Mouse (Mus musculus): ENCODE results near the gene Mbd3. TPM values are rescaled to one million over a fixed set of nuclear protein-coding genes. Genes with fewer than 3 reads are reported as not detected.
A peak's percentile ranks its signal among the peaks of the same experiment; 100 is the strongest.
"Not testable (repeated sequence)": the region's sequence is repeated elsewhere in the genome, so short reads cannot be mapped to it uniquely, and the experiment has no call there.

Mbd3 gene
- polyA plus RNA-seq, 1 experiment from 2014 or later: 204 TPM

DNA sequence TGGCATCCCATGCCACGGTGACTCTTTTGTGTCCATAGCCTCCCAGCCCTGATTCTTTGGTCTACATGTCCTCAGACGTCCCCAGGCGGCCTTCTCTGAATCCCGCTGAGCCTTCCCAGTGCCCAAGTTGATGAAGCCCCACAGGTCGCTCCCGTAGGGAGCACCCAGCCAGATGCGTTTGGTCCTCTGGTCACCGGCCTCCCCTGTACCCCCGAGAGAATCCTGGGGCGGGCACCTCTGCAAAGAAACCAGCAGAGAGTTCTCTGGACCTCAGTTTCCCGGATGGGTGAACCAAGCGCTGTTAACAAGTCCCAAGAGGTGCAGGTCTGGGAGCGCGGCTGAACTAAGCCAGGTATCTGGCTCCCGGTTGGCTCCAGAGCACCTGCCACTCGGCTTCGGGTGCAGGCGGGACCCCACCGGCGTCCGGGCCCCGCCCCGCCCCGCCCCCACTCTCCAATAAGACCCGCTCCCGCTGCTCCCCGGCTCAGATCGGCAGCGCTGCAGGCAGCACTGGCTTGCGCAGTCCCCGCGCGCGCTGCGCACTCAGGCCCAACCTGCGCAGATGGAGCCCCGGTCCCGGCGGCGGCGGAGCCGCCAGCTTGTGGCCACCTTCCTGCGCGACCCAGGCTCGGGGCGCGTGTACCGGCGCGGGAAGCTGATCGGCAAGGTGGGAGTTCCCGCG lies 43.2 kb downstream of the Mbd3 start, which contains the start of gene Plk5:
Gene Plk5, plus strand, starts transcription at position 459 of the 682 bp plus-strand sequence.
- peak within 1 kb of the TSS; percentile 55 for H3K4me2 ChIP-seq (ENCODE audit: low read depth, low read length)
- H3K4me1 ChIP-seq (replicated peaks; ENCODE audit: control insufficient read depth, insufficient read depth, low read length): peaks cover 4% of the 10 kb centered on the region; the same call in 1 of the 2 replicates
- peaks cover 53% of the 10 kb centered on the region for H3K27me3 ChIP-seq (ENCODE audit: control insufficient read depth, insufficient read depth, low read depth, low read length)
- 1% methylated on average over 51 of the region's 53 CpGs for WGBS
- H3K9ac ChIP-seq (ENCODE audit: low read length): 0 out of 2 replicates have a peak within 1 kb of the TSS, but pooled peaks have one; percentile 28
- H3K4me3 ChIP-seq (ENCODE audit: low read length): peak within 1 kb of the TSS; percentile 39
- ATAC-seq (ENCODE audit: low read depth): no peak
- H3K36me3 ChIP-seq (ENCODE audit: control insufficient read depth, insufficient read depth, low read length): no peaks in the 10 kb centered on the region
- H3K9me3 ChIP-seq (ENCODE audit: control insufficient read depth, low read length): no peaks in the 10 kb centered on the region
- no peak within 1 kb of the TSS for H3K27ac ChIP-seq (ENCODE audit: low read length)

DNA sequence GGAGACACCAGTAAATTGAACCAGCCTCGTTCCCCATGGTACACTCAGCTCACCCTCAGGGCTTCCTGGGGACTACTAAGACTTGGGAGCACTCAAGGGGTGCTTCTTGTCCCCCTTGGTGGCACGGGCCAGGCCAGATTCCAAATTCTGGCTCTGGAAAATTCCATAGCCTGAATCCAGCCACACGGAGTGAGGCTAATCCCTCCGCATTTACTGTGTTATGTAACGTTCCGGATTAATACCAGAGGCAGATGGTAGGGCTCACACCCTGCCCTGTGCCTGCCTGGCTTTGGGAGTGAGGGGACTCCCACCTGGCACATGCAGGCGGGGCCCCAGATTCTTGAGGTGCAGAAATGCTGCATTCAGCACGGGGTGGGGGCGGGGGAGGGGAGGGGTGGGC lies 43.9 kb downstream of the Mbd3 start:
- Histone ChIP-seq H3K27ac (ENCODE audit: low read length) (no peak overlapping the region), H3K4me1 (replicated peaks; ENCODE audit: control insufficient read depth, insufficient read depth, low read length) (peaks cover 5% of the 10 kb centered on the region; the same call in 1 of the 2 replicates), H3K27me3 (ENCODE audit: control insufficient read depth, insufficient read depth, low read depth, low read length) (peaks cover 59% of the 10 kb centered on the region), H3K36me3 (ENCODE audit: control insufficient read depth, insufficient read depth, low read length) (no peaks in the 10 kb centered on the region), H3K4me2 (ENCODE audit: low read depth, low read length) (no peak overlapping the region), H3K4me3 (ENCODE audit: low read length) (no peak overlapping the region), H3K9me3 (ENCODE audit: control insufficient read depth, low read length) (no peaks in the 10 kb centered on the region), H3K9ac (ENCODE audit: low read length) (no peak overlapping the region)
- 10% methylated on average over 9 of the region's 9 CpGs for WGBS
- ATAC-seq (ENCODE audit: low read depth): no peak

DNA sequence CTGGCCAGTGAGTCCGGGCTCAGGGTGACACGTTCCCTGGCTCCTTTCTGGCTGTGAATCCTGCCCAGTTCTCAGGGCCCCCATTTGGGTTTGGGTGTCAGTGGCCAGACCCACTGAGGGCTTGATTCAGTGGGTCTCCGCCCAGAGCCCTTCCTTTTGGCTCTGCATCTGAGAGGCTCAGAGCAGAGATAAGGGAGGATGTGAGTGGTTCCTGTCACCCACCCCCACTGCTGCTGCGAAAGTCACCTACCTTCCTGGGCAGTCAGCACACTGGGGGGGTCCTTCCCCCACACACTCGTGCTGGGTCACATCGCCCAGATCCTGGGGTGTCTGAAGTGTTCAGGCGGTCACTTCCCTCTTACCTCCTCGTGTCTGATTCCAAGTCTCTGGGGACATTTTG lies 46.6 kb downstream of the Mbd3 start:
- H3K9me3 ChIP-seq (ENCODE audit: control insufficient read depth, low read length): no peaks in the 10 kb centered on the region
- no peak overlapping the region for H3K4me3 ChIP-seq (ENCODE audit: low read length)
- H3K27me3 ChIP-seq (ENCODE audit: control insufficient read depth, insufficient read depth, low read depth, low read length): peaks cover 69% of the 10 kb centered on the region
- WGBS: 50% methylated on average over 8 of the region's 8 CpGs
- no peak overlapping the region for H3K4me2 ChIP-seq (ENCODE audit: low read depth, low read length)
- H3K27ac ChIP-seq (ENCODE audit: low read length): no peak overlapping the region
- no peaks in the 10 kb centered on the region for H3K36me3 ChIP-seq (ENCODE audit: control insufficient read depth, insufficient read depth, low read length)
- H3K9ac ChIP-seq (ENCODE audit: low read length): no peak overlapping the region
- H3K4me1 ChIP-seq (replicated peaks; ENCODE audit: control insufficient read depth, insufficient read depth, low read length): peaks cover 21% of the 10 kb centered on the region
- no peak for ATAC-seq (ENCODE audit: low read depth)

DNA sequence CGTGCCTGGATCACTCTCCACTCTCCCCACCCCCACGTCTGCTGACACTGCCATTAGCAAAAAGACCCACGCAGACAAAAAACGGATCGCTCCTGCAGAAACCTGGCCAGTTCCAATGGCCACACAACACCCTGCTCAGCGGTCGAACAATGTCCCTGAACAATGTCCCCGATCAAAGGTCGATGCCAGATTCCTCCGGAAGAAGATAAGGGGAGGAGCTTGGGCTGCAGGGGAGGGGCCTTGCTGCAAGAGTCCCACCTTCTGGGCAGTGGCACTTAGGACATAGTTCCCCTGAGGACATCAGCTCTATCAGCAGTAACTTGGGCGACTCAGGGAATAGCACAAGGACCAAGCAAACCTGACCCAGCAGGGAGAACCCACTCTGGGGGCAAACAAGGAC lies 47.5 kb downstream of the Mbd3 start:
- H3K27ac ChIP-seq (ENCODE audit: low read length): no peak overlapping the region
- peaks cover 69% of the 10 kb centered on the region for H3K27me3 ChIP-seq (ENCODE audit: control insufficient read depth, insufficient read depth, low read depth, low read length)
- peaks cover 26% of the 10 kb centered on the region for H3K4me1 ChIP-seq (replicated peaks; ENCODE audit: control insufficient read depth, insufficient read depth, low read length)
- no peak overlapping the region for H3K4me3 ChIP-seq (ENCODE audit: low read length)
- no peaks in the 10 kb centered on the region for H3K36me3 ChIP-seq (ENCODE audit: control insufficient read depth, insufficient read depth, low read length)
- 22% methylated on average over 11 of the region's 11 CpGs for WGBS
- H3K4me2 ChIP-seq (ENCODE audit: low read depth, low read length): no peak overlapping the region
- no peak for ATAC-seq (ENCODE audit: low read depth)
- H3K9ac ChIP-seq (ENCODE audit: low read length): no peak overlapping the region
- H3K9me3 ChIP-seq (ENCODE audit: control insufficient read depth, low read length): no peaks in the 10 kb centered on the region

DNA sequence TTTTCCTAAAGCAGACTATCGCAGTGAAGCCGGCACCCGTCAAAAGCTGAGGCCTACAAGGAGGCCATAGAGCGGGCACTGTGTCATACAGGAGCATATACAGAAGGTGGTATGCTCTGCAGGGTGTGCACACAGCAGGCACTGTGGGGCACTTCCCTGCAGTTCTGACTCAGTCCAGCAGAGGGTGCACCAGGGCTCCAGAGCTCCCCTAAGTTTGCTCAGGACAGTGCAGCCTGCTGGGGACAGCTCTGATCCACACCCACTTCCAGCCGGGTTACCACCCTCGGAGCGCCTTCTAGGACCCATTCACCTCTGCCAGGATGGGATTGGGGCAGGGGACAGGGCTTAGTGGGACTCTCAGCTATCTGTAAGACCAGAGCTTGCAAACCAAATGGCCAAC lies 49.1 kb downstream of the Mbd3 start:
- WGBS: 0% methylated on average over 7 of the region's 7 CpGs
- Histone ChIP-seq H3K4me2 (ENCODE audit: low read depth, low read length) (no peak overlapping the region), H3K9me3 (ENCODE audit: control insufficient read depth, low read length) (no peaks in the 10 kb centered on the region), H3K4me1 (replicated peaks; ENCODE audit: control insufficient read depth, insufficient read depth, low read length) (peaks cover 22% of the 10 kb centered on the region), H3K27ac (ENCODE audit: low read length) (no peak overlapping the region), H3K36me3 (ENCODE audit: control insufficient read depth, insufficient read depth, low read length) (no peaks in the 10 kb centered on the region), H3K4me3 (ENCODE audit: low read length) (no peak overlapping the region), H3K9ac (ENCODE audit: low read length) (no peak overlapping the region), H3K27me3 (ENCODE audit: control insufficient read depth, insufficient read depth, low read depth, low read length) (peaks cover 61% of the 10 kb centered on the region)
- peak; percentile 77 for ATAC-seq (ENCODE audit: low read depth)

DNA sequence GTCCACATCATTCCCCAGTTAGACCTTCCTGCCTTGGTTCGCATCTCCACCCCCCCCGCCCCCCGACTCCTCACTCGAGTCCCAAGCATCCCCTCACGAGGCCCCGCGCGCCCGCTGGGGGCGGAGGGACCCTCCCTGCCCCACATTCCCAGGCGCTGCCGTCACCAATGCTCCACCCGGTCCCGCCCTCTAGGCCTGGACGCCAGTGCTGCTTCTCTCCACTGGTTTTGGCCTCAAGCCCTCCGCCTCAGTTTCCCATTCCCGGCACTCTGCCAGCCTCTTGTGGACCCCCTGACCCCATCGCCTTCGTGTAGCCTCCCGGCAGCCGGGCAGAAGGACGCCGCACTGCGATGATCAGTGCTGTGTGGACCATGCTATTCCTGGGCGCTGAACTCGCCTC lies 50.4 kb downstream of the Mbd3 start:
- Histone ChIP-seq H3K27me3 (ENCODE audit: control insufficient read depth, insufficient read depth, low read depth, low read length) (peaks cover 58% of the 10 kb centered on the region), H3K4me3 (ENCODE audit: low read length) (peak overlapping the region; percentile 46), H3K27ac (ENCODE audit: low read length) (no peak overlapping the region), H3K4me2 (ENCODE audit: low read depth, low read length) (peak overlapping the region; percentile 66), H3K4me1 (replicated peaks; ENCODE audit: control insufficient read depth, insufficient read depth, low read length) (peaks cover 32% of the 10 kb centered on the region), H3K9me3 (ENCODE audit: control insufficient read depth, low read length) (no peaks in the 10 kb centered on the region), H3K36me3 (ENCODE audit: control insufficient read depth, insufficient read depth, low read length) (no peaks in the 10 kb centered on the region), H3K9ac (ENCODE audit: low read length) (no peak overlapping the region; the same call in 1 of the 2 replicates)
- 10% methylated on average over 25 of the region's 26 CpGs for WGBS
- 0 out of 2 replicates have a peak, but pooled peaks have one; percentile 20 for ATAC-seq (ENCODE audit: low read depth)

DNA sequence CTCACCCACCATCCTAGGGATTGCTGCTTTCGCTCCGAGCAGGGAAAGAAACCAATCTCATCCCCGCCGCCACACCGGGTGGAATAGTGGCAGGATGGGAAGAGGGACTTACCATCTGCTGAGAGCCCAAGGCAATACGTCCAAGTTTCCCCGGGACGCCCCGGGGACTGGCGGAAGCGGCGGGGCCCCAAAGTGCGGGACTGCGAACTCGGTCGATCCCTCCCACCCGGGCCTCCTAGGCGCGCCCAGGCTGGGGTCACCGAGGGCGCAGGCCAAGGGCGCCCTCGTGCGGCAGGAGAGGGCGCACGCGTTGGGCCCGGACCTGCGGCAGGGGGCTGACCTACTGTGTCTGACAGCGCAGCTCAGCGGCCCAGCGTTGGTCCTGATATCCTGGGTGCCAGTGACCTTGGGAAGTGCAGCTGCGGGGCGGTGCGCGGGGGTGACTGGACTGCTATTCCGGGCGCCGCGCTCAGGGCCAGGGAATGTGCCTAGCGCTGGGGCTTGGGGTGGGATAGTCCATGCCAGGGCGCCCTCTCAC lies 51.0 kb downstream of the Mbd3 start, which contains the start of gene Adamtsl5:
Gene Adamtsl5, minus strand, starts transcription at position 169 of the 538 bp plus-strand sequence.
- Histone ChIP-seq H3K4me2 (ENCODE audit: low read depth, low read length) (peak within 1 kb of the TSS; percentile 66), H3K9ac (ENCODE audit: low read length) (peak within 1 kb of the TSS; percentile 55), H3K4me3 (ENCODE audit: low read length) (peak within 1 kb of the TSS; percentile 46), H3K27me3 (ENCODE audit: control insufficient read depth, insufficient read depth, low read depth, low read length) (peaks cover 64% of the 10 kb centered on the region), H3K9me3 (ENCODE audit: control insufficient read depth, low read length) (no peaks in the 10 kb centered on the region), H3K4me1 (replicated peaks; ENCODE audit: control insufficient read depth, insufficient read depth, low read length) (peaks cover 39% of the 10 kb centered on the region), H3K36me3 (ENCODE audit: control insufficient read depth, insufficient read depth, low read length) (no peaks in the 10 kb centered on the region), H3K27ac (ENCODE audit: low read length) (no peak within 1 kb of the TSS)
- ATAC-seq (ENCODE audit: low read depth): peak; percentile 42
- WGBS: 1% methylated on average over 37 of the region's 42 CpGs

DNA sequence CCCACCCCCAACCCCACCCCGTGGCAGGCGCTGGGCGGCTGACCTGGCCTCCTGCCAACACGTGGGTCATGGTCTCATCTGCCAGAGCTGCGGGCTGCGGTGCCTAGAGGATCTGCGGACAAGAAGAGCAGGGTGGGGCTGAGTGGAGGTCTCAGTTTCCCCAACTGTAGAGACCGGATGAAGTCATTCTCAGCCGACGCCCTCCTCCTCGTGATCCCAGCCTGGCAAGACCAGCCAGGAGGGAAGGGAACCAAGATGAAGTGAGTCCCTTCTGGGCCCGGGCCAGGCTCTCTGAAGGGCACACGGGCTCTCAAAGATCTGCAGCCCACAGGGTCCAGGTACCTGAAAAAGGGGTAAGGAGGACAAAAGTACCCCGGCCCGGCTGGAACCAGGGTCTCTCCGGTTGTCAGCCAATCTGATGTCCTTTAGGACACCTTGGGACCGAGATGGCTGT lies 51.8 kb downstream of the Mbd3 start:
- Histone ChIP-seq H3K27me3 (ENCODE audit: control insufficient read depth, insufficient read depth, low read depth, low read length) (peaks cover 69% of the 10 kb centered on the region), H3K4me1 (replicated peaks; ENCODE audit: control insufficient read depth, insufficient read depth, low read length) (peaks cover 41% of the 10 kb centered on the region), H3K9me3 (ENCODE audit: control insufficient read depth, low read length) (no peaks in the 10 kb centered on the region), H3K27ac (ENCODE audit: low read length) (no peak overlapping the region), H3K4me2 (ENCODE audit: low read depth, low read length) (peak overlapping the region; percentile 66), H3K4me3 (ENCODE audit: low read length) (peak overlapping the region; percentile 46; the same call in 1 of the 2 replicates), H3K9ac (ENCODE audit: low read length) (peak overlapping the region; percentile 55), H3K36me3 (ENCODE audit: control insufficient read depth, insufficient read depth, low read length) (no peaks in the 10 kb centered on the region)
- ATAC-seq (ENCODE audit: low read depth): no peak
- WGBS: 11% methylated on average over 17 of the region's 17 CpGs

DNA sequence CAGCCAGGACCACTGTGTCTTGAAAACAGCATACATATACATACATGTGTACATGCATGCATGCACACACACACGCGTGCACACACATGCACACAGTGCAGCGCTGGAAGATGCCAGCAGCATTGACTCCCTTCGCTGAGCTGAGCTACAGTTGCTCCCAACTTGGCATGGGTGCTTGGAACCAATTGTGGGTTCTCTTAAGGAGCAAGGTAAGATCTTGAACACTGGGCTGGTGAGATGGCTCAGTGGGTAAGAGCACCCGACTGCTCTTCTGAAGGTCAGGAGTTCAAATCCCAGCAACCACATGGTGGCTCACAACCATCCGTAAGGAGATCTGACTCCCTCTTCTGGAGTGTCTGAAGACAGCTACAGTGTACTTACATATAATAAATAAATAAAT lies 53.4 kb downstream of the Mbd3 start:
- H3K4me2 ChIP-seq (ENCODE audit: low read depth, low read length); H3K9ac ChIP-seq (ENCODE audit: low read length): not testable (repeated sequence)
- WGBS: 75% methylated on average over 5 of the region's 6 CpGs

More for the DNA sequence above, 53.4 kb downstream of the Mbd3 start:
- H3K36me3 ChIP-seq (ENCODE audit: control insufficient read depth, insufficient read depth, low read length); ATAC-seq (ENCODE audit: low read depth); H3K4me3 ChIP-seq (ENCODE audit: low read length); H3K9me3 ChIP-seq (ENCODE audit: control insufficient read depth, low read length); H3K27ac ChIP-seq (ENCODE audit: low read length): not testable (repeated sequence)
- H3K4me1 ChIP-seq (replicated peaks; ENCODE audit: control insufficient read depth, insufficient read depth, low read length): peaks cover 51% of the 10 kb centered on the region
- H3K27me3 ChIP-seq (ENCODE audit: control insufficient read depth, insufficient read depth, low read depth, low read length): peaks cover 75% of the 10 kb centered on the region

Data from lung, embryonic 16.5 days (tissue).